Mouse (Mus musculus): ENCODE data around the gene Zdhhc5. TPM values are rescaled to one million over a fixed set of nuclear protein-coding genes. Genes with fewer than 3 reads are reported as not detected.

Zdhhc5 gene
- total RNA-seq, 2 experiments from 2014 or later: 36.6 to 37.8 TPM

GRCm38 (mm10) chr2:84649674-84650073, 65.3 kb downstream of the Zdhhc5 start:
- no peak for DNase-seq (ENCODE audit: low spot score in 2 of 2)

DNA sequence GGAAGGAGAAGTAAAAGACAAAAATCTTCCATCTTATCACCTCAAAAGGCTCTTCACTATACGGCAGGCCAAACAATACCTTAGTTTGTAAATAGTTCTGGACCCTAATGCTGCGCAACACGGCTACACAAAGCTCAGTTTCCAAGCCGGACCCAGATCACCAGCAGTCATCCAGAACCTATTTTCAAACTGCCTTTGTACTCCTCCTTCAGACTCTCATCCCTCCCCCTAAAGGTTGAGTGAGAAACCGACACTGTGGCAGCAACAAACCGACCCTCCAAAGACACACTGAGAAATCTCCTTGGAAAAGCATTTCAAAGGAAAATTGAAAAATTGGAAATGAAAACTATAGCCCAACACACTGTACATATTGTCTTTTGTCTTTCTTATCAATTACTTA, 66.6 kb downstream of the Zdhhc5 start:
- no peak for DNase-seq (ENCODE audit: low spot score in 2 of 2)

- DNase-seq (ENCODE audit: low spot score in 2 of 2): no peak
These were observed 67.9 kb downstream of the Zdhhc5 start for GRCm38 (mm10) chr2:84647051-84647568.

- DNase-seq (ENCODE audit: low spot score in 2 of 2): no peak
These were observed 68.8 kb downstream of the Zdhhc5 start for GRCm38 (mm10) chr2:84646138-84646537.

DNA sequence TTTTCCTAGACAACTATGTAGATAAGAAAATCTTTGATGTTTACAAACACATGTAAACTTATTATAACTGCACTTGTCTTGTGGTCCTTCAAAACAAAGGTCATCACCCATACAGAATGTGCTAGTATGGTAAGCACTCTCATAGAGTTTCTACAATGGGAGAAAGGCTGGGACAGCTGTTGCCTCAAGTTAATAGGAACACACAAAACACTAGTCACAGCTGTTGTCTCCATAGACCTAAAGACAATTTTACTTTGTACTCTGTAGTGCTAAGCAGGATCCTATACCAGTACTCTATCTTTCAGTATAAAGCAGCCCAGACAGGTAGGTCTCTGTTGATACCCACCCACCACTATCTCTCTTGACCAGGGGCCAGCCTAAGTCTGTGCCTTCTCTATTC, 74.1 kb downstream of the Zdhhc5 start:
- DNase-seq (ENCODE audit: low spot score in 2 of 2): no peak

DNA sequence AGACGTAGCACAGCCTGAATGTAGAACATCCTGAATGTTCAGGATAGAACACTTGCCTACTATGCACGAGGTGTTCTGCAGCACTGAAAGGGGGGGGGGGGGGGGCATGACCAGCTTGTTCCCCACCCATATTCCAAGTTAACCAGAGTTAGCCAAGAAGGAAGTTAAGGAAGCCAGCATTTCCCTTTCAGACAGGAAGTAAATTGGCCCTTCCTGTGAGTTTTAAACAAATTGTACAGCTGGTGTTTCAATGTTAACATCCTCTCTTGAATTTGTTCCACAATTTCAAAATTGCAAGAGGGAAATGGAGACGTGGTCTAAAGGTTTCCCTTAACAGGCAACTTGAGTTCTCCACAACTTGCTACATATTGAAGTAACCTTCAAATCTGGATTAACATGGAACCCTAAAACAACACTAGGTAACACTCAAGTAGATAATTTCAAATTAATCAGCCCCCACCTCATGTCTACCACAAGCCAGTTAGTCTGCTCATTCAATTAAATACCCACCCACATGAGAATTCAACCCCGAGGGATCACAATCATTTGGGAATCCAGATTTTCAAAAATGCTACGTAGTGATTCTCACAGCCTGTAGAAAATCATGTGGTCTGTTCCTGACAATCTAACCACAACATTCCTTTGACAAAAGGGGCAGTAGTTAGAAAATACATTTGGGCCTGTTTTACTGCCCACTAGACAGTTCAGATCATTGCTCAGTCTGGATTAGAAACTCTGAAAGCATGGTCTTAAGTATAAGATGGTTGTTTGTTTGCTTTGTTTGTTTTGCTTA, 76.4 kb downstream of the Zdhhc5 start:
- no peak for DNase-seq (ENCODE audit: low spot score in 2 of 2)

Small RNA genes lying within 50 kb of the gene (microRNA-seq; reads per million reads assigned to microRNA genes)
- gene Mir130a: 3,673 to 6,331 reads per million in 2 experiments

Other genes with a start within 250 kb of the Zdhhc5 start
- 1 to 10 TPM; 4.3 to 6.0 TPM for gene Tfpi, start 238.4 kb downstream of the Zdhhc5 start, total RNA-seq (2021)
- gene Ctnnd1, start 64.4 kb downstream of the Zdhhc5 start, total RNA-seq (2021): 10 to 100 TPM; 59.1 to 68.0 TPM
- not detected for gene Btbd18, start 56.1 kb downstream of the Zdhhc5 start, total RNA-seq (2021)
- gene Selenoh, start 44.4 kb downstream of the Zdhhc5 start, total RNA-seq (2021): 10 to 100 TPM; 41.7 to 46.8 TPM
- gene Gm28635, start 37.1 kb downstream of the Zdhhc5 start, total RNA-seq (2021): 1 to 10 TPM; 2.9 to 9.8 TPM
- gene Med19, start 36.8 kb downstream of the Zdhhc5 start, total RNA-seq (2021): 10 to 100 TPM; 31.4 to 32.0 TPM
- 100 to 1,000 TPM; 195 to 204 TPM for gene Tmx2, start 36.0 kb downstream of the Zdhhc5 start, total RNA-seq (2021)
- 1 to 10 TPM; 6.7 TPM for gene Clp1, start 12.2 kb upstream of the Zdhhc5 start, total RNA-seq (2021)
- 10 to 100 TPM; 33.1 to 39.8 TPM for gene Ypel4, start 18.9 kb upstream of the Zdhhc5 start, total RNA-seq (2021)
- gene Gm19426, start 28.5 kb upstream of the Zdhhc5 start, total RNA-seq (2021): 1 to 10 TPM; 2.6 to 3.7 TPM
- gene Serping1, start 60.3 kb upstream of the Zdhhc5 start, total RNA-seq (2021): 10 to 100 TPM in 1 of 2 experiments, 1 to 10 TPM in 1; 6.8 to 10.6 TPM
- gene Ube2l6, start 83.6 kb upstream of the Zdhhc5 start, total RNA-seq (2021): 1 to 10 TPM; 4.1 to 4.5 TPM
- not detected for gene Smtnl1, start 107.5 kb upstream of the Zdhhc5 start, total RNA-seq (2021)
- gene Timm10, start 111.8 kb upstream of the Zdhhc5 start, total RNA-seq (2021): 10 to 100 TPM; 59.1 to 59.8 TPM
- gene Slc43a1, start 123.7 kb upstream of the Zdhhc5 start, total RNA-seq (2021): under 1 TPM; 0.33 to 0.37 TPM
- 10 to 100 TPM; 92.5 to 99.2 TPM for gene Rtn4rl2, start 171.5 kb upstream of the Zdhhc5 start, total RNA-seq (2021)
- gene Slc43a3, start 221.4 kb upstream of the Zdhhc5 start, total RNA-seq (2021): 1 to 10 TPM; 2.4 to 3.3 TPM